Mouse (Mus musculus) erythroblast, embryonic 14.5 days (primary cell): ENCODE measurements around the gene Gjb3.

ENCODE experiments used
- GATA1 ChIP-seq: IDR thresholded peaks from 2 replicates; pipeline ENCODE4 v1.6.1; 2012; ENCODE audit warnings: low read length, inconsistent platforms, mixed read lengths
- TAL1 ChIP-seq: IDR thresholded peaks from 3 replicates; pipeline ENCODE4 v1.6.1; 2012; ENCODE audit warnings: low read length, inconsistent platforms, mixed read lengths

- TF ChIP-seq GATA1 (no peak), TAL1 (no peak)
Observed at GRCm38 (mm10) chr4:127341372-127341771, 10.7 kb upstream of the Gjb3 start.
